Mouse (Mus musculus): ENCODE results near the gene Adgra1. TPM values are rescaled to one million over a fixed set of nuclear protein-coding genes. Genes with fewer than 3 reads are reported as not detected.

Adgra1 gene
- polyA plus RNA-seq (2015; fragmentation: Nextera tagmentation; extraction: Ambion mirVana) = 0.56 and 0.58 TPM in 2 replicates

GRCm38 (mm10) chr7:139834036-139834435 is at the start of gene Adgra1:
TSS of gene Adgra1 (plus strand) at chr7:139834174.

GRCm38 (mm10) chr7:139894655-139895557 is 60.9 kb downstream of the Adgra1 start, which contains the start of gene Kndc1:
TSS of gene Kndc1 (plus strand) at chr7:139894696.

Other genes with a start within 250 kb of the Adgra1 start
- 0.10 and 0.13 TPM in 2 replicates for gene Cfap46, start 150.4 kb upstream of the Adgra1 start, polyA plus RNA-seq (2015; fragmentation: Nextera tagmentation; extraction: Ambion mirVana)
- 0.06 and 0.22 TPM in 2 replicates for gene Kndc1, start 60.5 kb downstream of the Adgra1 start, polyA plus RNA-seq (2015; fragmentation: Nextera tagmentation; extraction: Ambion mirVana)
- gene Utf1, start 109.6 kb downstream of the Adgra1 start, polyA plus RNA-seq (2015; fragmentation: Nextera tagmentation; extraction: Ambion mirVana) = not detected in 2 replicates
- 0.22 and 0.37 TPM in 2 replicates for gene 6430531B16Rik, start 144.6 kb downstream of the Adgra1 start, polyA plus RNA-seq (2015; fragmentation: Nextera tagmentation; extraction: Ambion mirVana)
- gene Adam8, start 158.4 kb downstream of the Adgra1 start, polyA plus RNA-seq (2015; fragmentation: Nextera tagmentation; extraction: Ambion mirVana) = 0.78 and 0.90 TPM in 2 replicates
- gene Zfp511, start 202.2 kb downstream of the Adgra1 start, polyA plus RNA-seq (2015; fragmentation: Nextera tagmentation; extraction: Ambion mirVana) = 18.3 and 21.9 TPM in 2 replicates
- 23.6 and 25.0 TPM in 2 replicates for gene Tubgcp2, start 202.5 kb downstream of the Adgra1 start, polyA plus RNA-seq (2015; fragmentation: Nextera tagmentation; extraction: Ambion mirVana)
- not detected in 2 replicates for gene Msx3, start 214.9 kb downstream of the Adgra1 start, polyA plus RNA-seq (2015; fragmentation: Nextera tagmentation; extraction: Ambion mirVana)
- 0.28 and 0.45 TPM in 2 replicates for gene Caly, start 248.4 kb downstream of the Adgra1 start, polyA plus RNA-seq (2015; fragmentation: Nextera tagmentation; extraction: Ambion mirVana)

Data from skeletal muscle tissue, postnatal 0 days (tissue).